Mouse (Mus musculus) thymus, adult 2 months (tissue): ENCODE results near the gene Cnot8. TPM values are rescaled to one million over a fixed set of nuclear protein-coding genes. Genes with fewer than 3 reads are reported as not detected.

ENCODE experiments used
- DNase-seq: peaks from one replicate; pipeline ENCODE4 v3.0.0; 2021
- H3K27ac ChIP-seq: fragments of 200-500 bp; 2 replicates; pipeline ENCODE4 v1.5.1; 2012; ENCODE audit warnings: low read length, control low read depth; ENCODE audit not compliant: control insufficient read depth, insufficient read depth
- H3K27me3 ChIP-seq: fragments of 200-500 bp; 2 replicates; pipeline ENCODE4 v1.6.1; 2012; ENCODE audit warnings: mild to moderate bottlenecking, low read length, moderate library complexity, mixed read lengths; ENCODE audit not compliant: control insufficient read depth, insufficient read depth
- H3K36me3 ChIP-seq: fragments of 200-500 bp; 2 replicates; pipeline ENCODE4 v1.6.1; 2012; ENCODE audit warnings: mild to moderate bottlenecking, low read length, moderate library complexity; ENCODE audit not compliant: control insufficient read depth, insufficient read depth
- H3K4me1 ChIP-seq: fragments of 200-500 bp; replicated peaks from 2 replicates; pipeline ENCODE4 v1.6.1; 2012; ENCODE audit warnings: low read length; ENCODE audit not compliant: control insufficient read depth, insufficient read depth
- H3K4me3 ChIP-seq: fragments of 200-500 bp; 2 replicates; pipeline ENCODE4 v1.5.1; 2012; ENCODE audit warnings: mild to moderate bottlenecking, low read length, control low read depth, moderate library complexity; ENCODE audit not compliant: control insufficient read depth, insufficient read depth
- CTCF ChIP-seq: fragments of 200-500 bp; IDR thresholded peaks from 2 replicates; pipeline ENCODE4 v1.5.1; 2012; ENCODE audit warnings: mild to moderate bottlenecking, control low read depth, low read length, moderate library complexity, borderline replicate concordance; ENCODE audit not compliant: control insufficient read depth, poor library complexity, insufficient read depth; ENCODE audit errors: extremely low read depth
- POLR2A ChIP-seq: fragments of 200-500 bp; IDR thresholded peaks from 2 replicates; pipeline ENCODE4 v1.6.1; 2012; ENCODE audit warnings: mild to moderate bottlenecking, low read length, control low read depth, moderate library complexity; ENCODE audit not compliant: control insufficient read depth, poor library complexity, insufficient read depth; ENCODE audit errors: extremely low read depth
- WGBS: fragments of 180-500 bp; shearing (Covaris S2); methylation state at CpG from one replicate; pipeline ENCODE4 v1.1.7; 2018; 5-methylcytosine and 5-hydroxymethylcytosine counted together
- polyA plus RNA-seq: library from polyadenylated mRNA; depleted of rRNA; stranded (reverse); fragments of >200 nt; gene quantifications from 2 replicates; pipeline ENCODE4 v1.2.3, GENCODE M21; 2012

Gene Cnot8
- polyA plus RNA-seq, 1 experiment = 192 TPM

DNA sequence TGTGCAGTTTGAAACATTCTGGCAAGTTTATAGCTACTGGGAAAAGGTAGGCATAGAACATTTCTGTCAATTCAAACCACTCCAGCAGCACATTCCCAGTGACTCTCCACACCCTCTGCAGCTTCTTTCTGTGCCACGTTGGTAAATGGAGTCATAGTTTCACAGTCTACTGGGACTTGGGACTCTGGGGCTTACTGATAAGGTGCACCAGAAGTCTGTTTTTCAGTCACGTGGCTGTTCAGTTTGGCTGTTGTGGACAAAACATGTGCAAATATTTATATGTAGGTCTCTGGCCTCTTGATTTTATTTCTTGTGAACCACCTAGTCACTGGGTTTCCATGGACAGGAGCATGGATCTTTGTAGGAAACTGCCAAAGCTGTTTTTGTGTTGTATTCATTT, 23.6 kb downstream of the Cnot8 start:
- Histone ChIP-seq H3K27ac (no peak overlapping the region), H3K36me3 (peaks cover 54% of the 10 kb centered on the region)
- 97% methylated on average over 2 of the region's 2 CpGs for WGBS

DNA sequence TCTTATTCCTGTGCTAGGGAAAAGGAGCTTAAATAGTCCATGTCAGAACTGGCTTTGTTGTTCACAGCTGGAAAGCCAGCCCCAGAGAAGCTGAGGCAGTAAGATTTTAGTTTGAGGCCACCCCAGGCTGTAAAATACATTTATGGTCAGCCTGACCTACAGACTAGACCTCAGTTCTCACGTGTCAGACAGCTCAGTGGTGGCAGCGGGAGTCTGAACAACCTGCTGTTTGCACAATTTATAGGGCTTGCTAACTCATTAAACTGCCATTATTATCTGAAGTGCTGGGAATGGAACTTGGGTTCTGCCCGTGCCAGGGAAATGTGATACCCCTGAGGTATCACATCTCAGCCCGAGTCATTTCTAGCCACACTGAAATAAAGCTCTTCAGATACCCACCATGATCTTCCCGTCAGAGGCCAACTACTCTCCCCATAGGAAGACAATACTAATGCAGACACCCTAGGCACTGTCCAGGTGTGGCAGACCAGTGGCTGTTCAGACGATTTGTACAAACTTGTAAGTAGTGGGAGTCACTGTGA, 25.4 kb downstream of the Cnot8 start:
- no peak for DNase-seq
- H3K36me3 ChIP-seq = peaks cover 52% of the 10 kb centered on the region
- no peaks in the 10 kb centered on the region for H3K27me3 ChIP-seq
- WGBS = 92% methylated on average over 6 of the region's 6 CpGs
- H3K4me1 ChIP-seq = peaks cover 13% of the 10 kb centered on the region
- H3K4me3 ChIP-seq = no peak overlapping the region
- no peak overlapping the region for H3K27ac ChIP-seq
- no peak for TF ChIP-seq POLR2A
- TF ChIP-seq CTCF = no peak

More for the DNA sequence above, 23.6 kb downstream of the Cnot8 start:
- TF ChIP-seq POLR2A (no peak), CTCF (no peak)
- no peaks in the 10 kb centered on the region for H3K27me3 ChIP-seq
- peaks cover 7% of the 10 kb centered on the region for H3K4me1 ChIP-seq
- DNase-seq = no peak
- no peak overlapping the region for H3K4me3 ChIP-seq

DNA sequence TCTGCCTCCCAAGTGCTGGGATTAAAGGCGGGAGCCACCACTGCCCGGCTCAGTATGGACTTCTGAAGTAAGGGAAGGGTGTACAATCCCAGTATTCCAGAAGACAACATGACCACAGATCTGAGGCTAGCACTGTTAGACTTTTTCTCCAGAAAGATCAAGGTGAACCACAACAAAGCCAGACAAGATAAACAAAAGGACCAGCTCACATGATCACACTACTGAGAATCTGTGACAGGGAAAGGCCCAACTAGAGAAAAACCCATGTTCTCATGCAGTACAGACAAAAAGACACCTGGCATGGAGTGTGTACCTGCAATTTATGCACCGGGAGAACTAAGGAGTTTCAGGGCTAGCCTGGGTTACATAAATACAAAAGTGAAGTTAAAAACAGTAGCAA, 28.1 kb downstream of the Cnot8 start:
- 72% methylated on average over 3 of the region's 3 CpGs for WGBS
- Histone ChIP-seq H3K36me3 (peaks cover 47% of the 10 kb centered on the region), H3K27me3 (no peaks in the 10 kb centered on the region), H3K4me1 (peaks cover 28% of the 10 kb centered on the region), H3K4me3 (no peak overlapping the region), H3K27ac (no peak overlapping the region)
- no peak for TF ChIP-seq CTCF
- TF ChIP-seq POLR2A = no peak
- no peak for DNase-seq

DNA sequence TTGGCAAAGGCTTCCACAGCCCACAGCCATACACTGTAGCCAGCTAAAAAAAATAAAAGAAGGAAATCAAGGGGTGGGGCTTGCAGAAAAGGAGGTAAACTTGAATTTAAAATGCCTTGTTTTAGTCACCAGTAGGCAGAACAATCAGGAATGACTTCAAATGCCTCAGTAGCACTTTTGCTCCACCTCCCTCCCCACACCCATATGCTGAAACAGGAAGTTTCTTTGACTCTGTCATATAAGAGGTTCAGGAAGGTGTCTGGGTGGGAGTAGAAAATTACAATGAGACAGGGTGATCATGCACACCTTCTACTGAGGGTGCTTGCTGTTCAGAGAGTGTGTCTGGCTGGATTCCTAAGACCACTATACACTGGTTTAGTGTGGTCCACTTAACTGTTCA, 30.9 kb downstream of the Cnot8 start:
- no peak overlapping the region for H3K4me3 ChIP-seq
- peaks cover 40% of the 10 kb centered on the region for H3K4me1 ChIP-seq
- no peak for TF ChIP-seq CTCF
- TF ChIP-seq POLR2A = no peak
- peak; percentile 51 for DNase-seq
- peaks cover 38% of the 10 kb centered on the region for H3K36me3 ChIP-seq
- no peaks in the 10 kb centered on the region for H3K27me3 ChIP-seq
- H3K27ac ChIP-seq = peak overlapping the region; percentile 69

DNA sequence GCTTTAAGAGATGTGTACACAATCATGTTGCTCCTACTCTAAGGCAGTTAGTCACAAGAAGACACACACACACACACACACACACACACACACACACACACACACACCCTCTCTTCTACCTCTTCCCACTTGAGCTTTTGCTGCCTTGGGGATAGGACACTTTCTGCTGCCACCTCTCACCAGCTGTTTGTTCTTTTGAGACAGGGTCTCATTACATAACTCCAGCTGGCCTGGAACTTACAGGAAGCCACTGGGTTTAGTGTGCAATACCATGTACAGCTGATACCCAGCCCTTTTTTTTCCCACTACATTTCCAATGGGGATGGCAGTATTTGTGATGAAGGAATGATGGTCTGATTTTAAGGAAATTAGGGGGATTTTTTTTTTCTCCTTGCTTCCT, 31.3 kb downstream of the Cnot8 start:
- TF ChIP-seq CTCF (no peak), POLR2A (no peak)
- Histone ChIP-seq H3K4me3 (no peak overlapping the region), H3K36me3 (peaks cover 36% of the 10 kb centered on the region), H3K27ac (peak overlapping the region; percentile 57; the same call in 1 of the 2 replicates), H3K27me3 (no peaks in the 10 kb centered on the region), H3K4me1 (peaks cover 41% of the 10 kb centered on the region)
- peak; percentile 11 for DNase-seq

DNA sequence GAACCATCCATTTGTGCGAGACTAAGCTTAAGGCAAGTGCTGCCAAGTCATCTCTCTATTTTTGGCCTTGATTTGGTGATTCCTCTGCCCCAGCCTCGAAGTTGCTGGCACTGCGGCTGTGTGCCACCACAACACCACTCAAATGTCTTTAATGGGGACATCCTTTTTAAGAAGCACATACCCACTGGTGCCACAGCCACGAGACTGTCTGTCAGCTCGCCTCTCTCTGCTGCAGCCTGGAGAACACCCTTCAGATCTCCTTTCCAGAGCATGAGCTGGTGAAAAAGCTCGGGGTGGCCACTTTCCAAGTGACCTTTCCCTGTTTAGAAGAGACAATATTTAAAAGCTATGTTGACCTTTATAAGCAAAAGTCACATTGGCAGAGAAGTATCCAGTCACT, 32.7 kb downstream of the Cnot8 start:
- Histone ChIP-seq H3K36me3 (peaks cover 45% of the 10 kb centered on the region), H3K4me3 (no peak overlapping the region), H3K27me3 (no peaks in the 10 kb centered on the region), H3K27ac (no peak overlapping the region), H3K4me1 (peaks cover 43% of the 10 kb centered on the region)
- no peak for DNase-seq
- TF ChIP-seq CTCF (no peak), POLR2A (no peak)
- WGBS = 94% methylated on average over 6 of the region's 6 CpGs

DNA sequence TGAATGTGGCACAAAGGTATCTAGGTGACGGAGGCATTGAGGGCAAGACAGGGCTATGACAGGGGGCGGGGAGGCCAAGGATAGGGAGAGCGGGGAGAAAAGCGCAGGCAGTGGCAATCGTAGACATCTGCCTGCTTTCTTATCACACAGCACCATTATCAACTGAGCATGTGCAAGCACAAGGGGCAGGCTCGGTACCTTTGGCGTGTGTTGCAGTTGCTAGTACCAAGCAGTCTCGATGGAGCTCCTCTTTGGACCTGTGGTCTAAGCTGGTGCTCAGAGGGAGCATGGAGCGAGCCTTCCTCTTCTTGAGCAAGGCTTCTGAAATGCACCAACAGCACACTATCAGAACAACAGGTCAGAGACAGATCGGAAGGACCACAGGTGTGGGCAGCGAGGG, 34.9 kb downstream of the Cnot8 start:
- H3K27ac ChIP-seq = peak overlapping the region; percentile 100
- no peaks in the 10 kb centered on the region for H3K27me3 ChIP-seq
- peak overlapping the region; percentile 44 for H3K4me3 ChIP-seq
- H3K36me3 ChIP-seq = peaks cover 40% of the 10 kb centered on the region
- peak; percentile 35 for DNase-seq
- WGBS = 81% methylated on average over 11 of the region's 11 CpGs
- H3K4me1 ChIP-seq = peaks cover 35% of the 10 kb centered on the region
- TF ChIP-seq POLR2A (0 out of 2 replicates have a peak, but pooled peaks have one; percentile 18), CTCF (no peak)
